Mouse (Mus musculus): ENCODE measurements around the gene Dxo.

Gene Dxo

GRCm38 (mm10) chr17:34836155-34836855, 514 bp upstream of the Dxo start:
- no peak for DNase-seq

- DNase-seq, result peak; percentile 20 to 22
Observed at GRCm38 (mm10) chr17:34837464-34838324, 875 bp downstream of the Dxo start.

DNA sequence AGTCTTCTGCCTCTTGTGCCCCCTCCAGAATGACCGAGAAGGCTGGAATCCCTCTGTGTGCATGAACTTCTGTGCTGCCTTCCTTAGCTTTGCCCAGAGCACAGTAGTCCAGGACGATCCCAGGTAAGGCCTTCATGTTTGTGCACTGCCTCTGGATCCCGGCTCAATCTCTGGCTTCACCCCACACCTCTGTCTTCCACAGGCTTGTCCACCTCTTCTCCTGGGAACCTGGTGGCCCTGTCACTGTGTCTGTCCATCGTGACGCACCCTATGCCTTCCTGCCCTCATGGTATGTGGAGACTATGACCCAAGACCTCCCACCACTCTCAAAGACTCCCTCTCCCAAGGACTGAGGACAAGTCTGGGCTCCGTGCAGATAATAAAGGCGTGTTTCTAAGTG, 2.0 kb downstream of the Dxo start:
- no peak for DNase-seq

DNA sequence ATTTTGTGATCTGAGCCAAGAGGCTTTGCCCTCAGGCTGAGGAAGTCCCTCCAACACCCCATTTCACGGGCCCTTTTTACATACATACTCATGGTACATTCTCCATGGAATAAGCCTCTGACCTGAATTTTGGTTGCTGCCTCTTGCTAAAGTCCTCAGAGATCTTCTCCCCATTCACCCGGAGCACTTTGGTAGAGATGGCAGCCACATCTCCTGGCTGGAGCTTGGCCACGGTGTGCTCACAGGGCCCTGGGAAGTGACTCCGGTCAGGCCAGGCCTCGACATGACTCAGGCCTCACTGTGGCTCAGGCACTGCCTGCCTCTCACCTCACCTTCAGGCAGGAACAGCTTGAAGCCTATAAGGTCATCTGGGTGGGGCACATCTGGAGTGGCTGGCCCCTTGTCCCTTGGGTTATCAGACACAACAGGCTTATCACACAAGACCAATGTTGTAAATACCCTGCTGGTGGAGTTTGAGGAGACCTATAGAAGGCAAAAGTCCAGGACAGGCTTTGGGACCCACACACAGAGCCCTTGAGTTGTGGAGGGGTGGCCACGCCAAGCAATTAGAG, 4.0 kb downstream of the Dxo start:
- DNase-seq, result no peak

GRCm38 (mm10) chr17:34844884-34845283, 8.1 kb downstream of the Dxo start:
- no peak for DNase-seq

GRCm38 (mm10) chr17:34847192-34847591, 10.4 kb downstream of the Dxo start:
- DNase-seq, result no peak

DNA sequence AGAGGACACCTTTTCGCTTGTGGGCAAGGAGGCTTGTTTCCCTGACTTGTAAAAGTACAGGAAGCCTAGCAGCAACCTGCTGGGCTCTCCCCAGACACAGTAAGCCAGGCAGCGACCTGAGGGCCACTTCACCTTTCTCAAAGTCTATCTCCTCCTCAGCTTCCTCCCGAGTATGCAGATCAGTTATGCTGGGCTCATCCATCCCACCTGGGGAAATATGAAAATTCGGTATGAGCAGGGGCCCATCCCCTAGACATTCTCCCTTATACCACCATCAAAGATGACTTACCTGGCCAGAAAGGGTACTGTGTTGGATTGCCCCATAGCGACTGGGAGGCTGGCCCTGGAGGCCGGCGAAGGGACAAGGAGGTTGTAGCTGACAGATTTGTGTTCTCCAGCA, 10.8 kb downstream of the Dxo start:
- DNase-seq, result no peak

DNA sequence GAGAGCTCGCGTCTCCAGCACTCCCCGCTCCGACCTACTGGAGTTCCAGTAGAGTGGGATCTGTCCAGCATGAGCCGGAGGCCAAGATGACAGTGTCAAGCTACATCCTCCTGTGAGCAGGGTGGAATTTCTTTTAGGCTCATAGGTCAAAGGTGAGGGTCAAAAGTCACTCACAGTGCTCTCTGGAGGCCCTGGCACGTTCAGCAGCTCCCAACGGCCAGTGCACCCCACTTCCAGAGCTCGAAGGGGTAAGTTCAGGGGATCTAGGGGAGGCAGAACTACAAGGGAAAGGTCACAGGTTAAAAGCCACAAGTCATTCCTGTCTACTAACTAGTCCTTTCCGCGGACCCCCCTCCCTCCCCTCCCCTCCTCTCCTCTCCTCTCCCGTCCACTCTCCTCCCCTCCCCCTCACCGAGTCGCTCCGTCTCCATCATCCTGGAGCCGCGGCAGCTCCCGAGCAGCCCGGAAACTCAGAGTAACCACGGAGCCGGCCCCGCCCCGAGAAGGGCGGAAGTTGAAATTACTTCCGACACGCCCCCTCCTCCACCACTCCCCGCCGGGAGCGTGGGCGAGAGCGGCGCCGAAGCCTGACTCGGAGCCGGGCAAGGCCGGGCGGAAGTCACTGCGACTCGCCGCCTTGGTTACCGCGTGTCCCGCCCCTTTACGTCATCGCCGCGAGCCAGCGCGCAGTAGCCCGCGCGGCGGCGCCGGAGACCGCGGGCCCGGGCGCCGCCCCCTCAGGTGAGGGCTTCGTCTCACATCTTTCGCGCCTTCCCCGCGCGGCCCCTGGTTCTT, 13.1 kb downstream of the Dxo start, which contains the start of the genes Skiv2l and Nelfe:
Skiv2l (minus strand) TSS at position 489 of the 795 bp plus-strand sequence.
Nelfe (plus strand) TSS at position 670 of the 795 bp plus-strand sequence.
- DNase-seq, result peak; percentile 98 to 99

DNA sequence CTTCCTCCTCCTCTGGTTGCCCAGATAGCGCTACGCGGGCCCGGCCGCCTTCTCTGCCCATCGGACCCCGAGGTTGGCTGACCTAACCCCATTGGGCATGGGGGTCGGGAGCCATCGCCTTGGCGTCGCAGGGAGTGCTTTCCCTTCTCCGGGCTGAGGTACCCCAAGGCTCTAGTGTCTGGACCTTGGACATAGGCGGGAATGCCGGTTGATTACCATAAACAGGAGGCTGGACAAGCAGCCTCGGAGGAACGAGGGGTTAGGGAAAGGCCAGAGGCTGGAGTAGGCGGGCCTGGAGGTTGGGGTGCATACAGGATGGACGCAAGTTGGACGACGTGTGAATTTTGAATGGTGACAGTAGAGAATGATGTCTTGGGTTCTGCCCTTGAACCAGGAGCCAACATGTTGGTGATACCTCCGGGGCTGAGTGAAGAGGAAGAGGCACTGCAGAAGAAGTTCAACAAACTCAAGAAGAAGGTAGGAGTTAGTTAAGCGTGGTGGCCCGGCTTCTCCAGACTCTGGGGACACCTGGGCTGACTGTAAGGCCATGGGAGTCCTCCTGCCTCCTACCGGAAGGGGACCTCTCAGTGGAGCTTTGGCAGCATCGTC, 13.8 kb downstream of the Dxo start:
- no peak for DNase-seq

DNA sequence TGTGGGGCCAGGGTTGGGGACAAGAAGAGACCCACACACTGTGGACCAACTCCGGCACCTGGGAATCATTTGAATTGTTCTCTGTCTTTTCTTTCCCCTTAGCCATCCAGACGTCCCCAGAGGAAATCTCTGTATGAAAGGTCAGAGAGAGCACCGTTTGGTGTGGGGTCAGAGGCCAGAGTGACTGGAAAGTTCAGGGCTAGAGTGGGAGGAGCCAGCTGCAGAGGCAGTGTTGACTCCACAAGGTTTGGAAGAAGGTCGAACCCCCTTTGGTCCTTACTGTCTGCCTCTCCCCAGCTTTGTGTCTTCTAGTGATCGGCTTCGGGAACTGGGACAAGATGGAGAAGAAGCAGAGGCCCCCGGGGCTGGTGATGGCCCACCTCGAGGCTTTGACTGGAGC, 16.7 kb downstream of the Dxo start:
- no peak for DNase-seq

GRCm38 (mm10) chr17:34854761-34855160, 17.9 kb downstream of the Dxo start:
- DNase-seq, result no peak

GRCm38 (mm10) chr17:34855825-34856224, 19.0 kb downstream of the Dxo start:
- DNase-seq, result peak; percentile 74 to 80

DNA sequence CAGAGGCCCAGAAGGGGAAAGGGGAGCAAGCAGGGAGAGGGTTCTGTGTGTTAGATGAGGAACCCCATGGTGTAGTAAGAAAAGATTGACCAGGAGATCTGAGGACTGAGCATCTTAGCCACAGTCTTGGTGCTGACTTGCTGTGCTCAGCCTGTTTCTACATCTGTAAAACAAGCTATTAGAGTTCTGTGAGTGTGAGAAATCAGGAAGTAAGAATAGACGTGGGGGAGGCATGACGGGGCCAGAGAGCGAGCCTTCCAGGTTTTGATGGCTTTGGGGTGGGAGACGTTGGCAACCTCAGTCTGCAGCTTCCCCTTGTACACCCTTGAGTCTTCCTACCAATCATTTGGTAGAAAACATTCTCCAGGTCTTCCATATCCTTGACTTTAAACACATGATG, 21.9 kb downstream of the Dxo start:
- no peak for DNase-seq

DNA sequence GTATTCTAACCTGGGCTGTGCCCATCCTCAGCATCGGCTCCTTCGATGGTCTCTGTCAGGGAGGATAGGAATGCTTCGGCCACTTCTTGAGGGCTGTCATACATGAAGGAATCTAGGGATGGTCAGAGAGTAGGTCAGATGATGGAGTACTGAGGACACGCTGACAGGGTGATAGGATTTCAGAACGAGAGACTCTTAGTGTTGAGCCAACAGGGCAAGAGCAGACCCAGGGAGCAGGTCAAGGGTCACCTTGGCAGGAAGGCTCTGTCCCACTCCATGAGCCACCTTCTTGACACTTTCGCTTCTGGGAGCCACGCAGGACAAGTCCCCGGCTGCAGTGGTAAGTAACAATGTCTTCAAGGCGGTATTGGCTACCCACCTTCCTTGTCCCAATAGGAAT, 23.7 kb downstream of the Dxo start:
- DNase-seq, result no peak

GRCm38 (mm10) chr17:34861704-34862415, 25.0 kb downstream of the Dxo start:
- DNase-seq, result peak; percentile 40 to 61

GRCm38 (mm10) chr17:34862416-34863081, 25.7 kb downstream of the Dxo start, which contains the start of gene Cfb:
TSS of gene Cfb (minus strand) at chr17:34862518.
- peak in 1 of 2 experiments; percentile 58 for DNase-seq

DNA sequence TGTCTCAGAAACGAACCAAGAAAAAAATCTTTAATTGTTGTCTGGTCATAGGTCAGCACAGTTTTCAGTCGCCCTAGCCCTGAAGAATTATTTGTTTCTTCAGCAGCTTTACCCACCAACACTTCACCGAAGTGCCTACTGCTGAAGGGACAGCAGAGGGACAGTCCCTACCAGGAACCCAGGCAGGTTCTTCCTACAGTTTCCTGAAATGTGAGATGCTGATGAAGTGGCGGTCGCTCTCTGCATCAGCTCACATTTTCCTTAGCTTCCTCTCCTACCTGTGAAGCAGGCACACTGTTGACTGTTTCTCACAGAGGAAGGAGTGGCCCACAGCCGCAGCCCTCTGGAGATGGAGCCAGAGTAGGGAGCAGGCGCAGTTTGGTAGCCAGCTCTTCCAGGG, 29.2 kb downstream of the Dxo start:
- DNase-seq, result no peak

DNA sequence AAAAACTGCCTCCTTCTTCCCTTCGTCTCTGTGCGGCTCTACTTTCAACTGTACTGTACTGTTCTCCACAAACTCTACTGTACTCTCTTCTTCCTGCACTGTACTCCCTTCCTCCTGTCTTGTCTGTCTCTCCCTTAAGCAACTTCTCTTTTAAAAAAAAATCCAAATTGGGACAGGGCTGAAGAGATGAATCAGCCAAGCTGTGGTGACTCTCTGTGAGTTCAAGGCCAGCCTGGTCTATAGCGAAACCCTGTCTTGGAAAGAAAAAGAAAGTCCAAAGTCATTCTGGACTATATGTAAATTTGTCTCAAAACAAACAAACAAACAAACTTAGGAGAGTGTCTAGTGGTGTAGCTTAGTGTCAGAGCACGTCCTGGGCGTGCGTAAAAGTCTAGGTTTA, 37.5 kb downstream of the Dxo start:
- DNase-seq, result no peak

DNA sequence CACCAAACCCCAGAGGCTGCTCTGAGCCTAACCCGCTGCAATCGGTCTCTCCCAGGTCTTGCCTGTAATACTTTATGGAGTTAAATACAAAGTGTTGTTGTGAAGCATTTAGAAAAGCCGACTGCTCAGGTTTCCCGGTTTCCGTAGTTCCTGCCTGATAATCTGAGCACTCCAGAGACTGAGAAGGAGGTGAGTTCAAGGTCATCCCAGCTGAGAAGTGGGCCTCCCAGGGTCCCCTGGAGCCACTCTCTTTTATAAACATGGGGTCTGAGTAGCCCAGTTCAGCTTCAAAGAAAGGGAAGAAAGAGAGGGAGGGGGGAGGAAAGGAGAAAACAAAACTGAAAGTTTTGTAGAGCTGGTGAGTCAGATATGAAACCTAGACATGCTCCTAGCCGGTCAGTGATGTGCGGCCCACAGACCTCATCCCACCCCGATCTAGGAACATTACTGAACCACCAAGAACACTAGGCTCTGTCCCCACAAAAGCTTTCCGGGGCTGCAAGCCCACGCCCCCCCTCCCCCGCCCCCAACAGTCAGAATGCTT, 42.6 kb downstream of the Dxo start, which contains the start of gene Zbtb12:
Zbtb12 (plus strand) TSS at position 148 of the 544 bp plus-strand sequence.
- DNase-seq, result no peak

DNA sequence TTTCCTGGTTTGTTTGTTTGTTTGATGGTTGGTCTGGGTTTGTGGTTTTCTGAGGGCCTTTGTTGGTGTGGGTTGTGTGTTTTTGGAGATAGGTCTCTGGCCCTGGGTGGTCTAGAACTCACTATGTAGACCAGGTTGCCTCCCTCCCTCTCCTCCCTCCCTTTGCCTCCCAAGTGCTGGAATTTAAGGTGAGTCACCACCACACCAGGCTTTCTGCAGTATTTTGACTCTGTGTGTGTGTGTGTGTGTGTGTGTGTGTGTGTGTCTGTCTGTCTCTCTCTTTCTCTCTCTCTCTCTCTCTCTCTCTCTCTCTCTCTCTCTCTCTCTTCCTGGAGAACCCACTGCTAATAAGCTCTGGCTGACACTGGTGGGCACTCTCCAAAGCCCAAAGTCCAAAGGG, 44.3 kb downstream of the Dxo start:
- DNase-seq, result no peak

Measured in kidney, postnatal 4 days (tissue).